Mouse (Mus musculus) induced T-regulatory cell, adult 2 months (primary cell): ENCODE measurements around the gene Cpne7.
A peak's percentile ranks its signal among the peaks of the same experiment; 100 is the strongest.

Experiments
- DNase-seq: peaks from one replicate; pipeline ENCODE4 v3.0.0-alpha.2; 2012; ENCODE audit warnings: low read depth

The Cpne7 gene

GRCm38 (mm10) chr8:123113908-123114469, 3.2 kb upstream of the Cpne7 start:
- peak; percentile 61 for DNase-seq

GRCm38 (mm10) chr8:123114644-123115043, 2.5 kb upstream of the Cpne7 start:
- DNase-seq = peak; percentile 42

GRCm38 (mm10) chr8:123117744-123118143, 570 bp downstream of the Cpne7 start:
- DNase-seq = peak; percentile 34

GRCm38 (mm10) chr8:123122059-123122458, 4.9 kb downstream of the Cpne7 start:
- no peak for DNase-seq

- no peak for DNase-seq
These were observed 5.5 kb downstream of the Cpne7 start for GRCm38 (mm10) chr8:123122670-123123069.

- DNase-seq = peak; percentile 37
These were observed 9.1 kb downstream of the Cpne7 start for GRCm38 (mm10) chr8:123126193-123126816.

GRCm38 (mm10) chr8:123131041-123131440, 13.9 kb downstream of the Cpne7 start:
- no peak for DNase-seq

GRCm38 (mm10) chr8:123132953-123133352, 15.8 kb downstream of the Cpne7 start:
- DNase-seq = peak; percentile 20

GRCm38 (mm10) chr8:123134149-123134713, 17.1 kb downstream of the Cpne7 start:
- no peak for DNase-seq

GRCm38 (mm10) chr8:123135406-123135805, 18.2 kb downstream of the Cpne7 start:
- DNase-seq = no peak

- no peak for DNase-seq
These were observed 18.6 kb downstream of the Cpne7 start for GRCm38 (mm10) chr8:123135806-123136205.

GRCm38 (mm10) chr8:123136287-123136686, 19.1 kb downstream of the Cpne7 start:
- no peak for DNase-seq

- no peak for DNase-seq
These were observed 20.5 kb downstream of the Cpne7 start for GRCm38 (mm10) chr8:123137645-123138077.

- DNase-seq = no peak
These were observed 21.6 kb downstream of the Cpne7 start for GRCm38 (mm10) chr8:123138741-123139140.

- no peak for DNase-seq
These were observed 24.7 kb downstream of the Cpne7 start for GRCm38 (mm10) chr8:123141741-123142462.

- peak; percentile 62 for DNase-seq
These were observed 28.1 kb downstream of the Cpne7 start for GRCm38 (mm10) chr8:123145279-123145678.

GRCm38 (mm10) chr8:123146390-123146789, 29.2 kb downstream of the Cpne7 start:
- DNase-seq = no peak

- no peak for DNase-seq
These were observed 33.6 kb downstream of the Cpne7 start for GRCm38 (mm10) chr8:123150737-123151171.

- DNase-seq = no peak
These were observed 38.0 kb downstream of the Cpne7 start for GRCm38 (mm10) chr8:123155177-123155576.

- DNase-seq = no peak
These were observed 39.0 kb downstream of the Cpne7 start for GRCm38 (mm10) chr8:123156070-123156773.

GRCm38 (mm10) chr8:123157888-123158465, 40.8 kb downstream of the Cpne7 start, which contains the start of gene Sult5a1:
Sult5a1 (minus strand) TSS chr8:123158315.
- DNase-seq = no peak

GRCm38 (mm10) chr8:123181391-123181790, 64.2 kb downstream of the Cpne7 start:
- DNase-seq = no peak
